Mouse (Mus musculus): ENCODE measurements at regions not wholly inside any gene's neighbourhood (a gene's known extent, or its start where the extent isn't known, plus 50 kb on each side); places are given as distances from the start of the nearest gene placed in this dataset.

DNA sequence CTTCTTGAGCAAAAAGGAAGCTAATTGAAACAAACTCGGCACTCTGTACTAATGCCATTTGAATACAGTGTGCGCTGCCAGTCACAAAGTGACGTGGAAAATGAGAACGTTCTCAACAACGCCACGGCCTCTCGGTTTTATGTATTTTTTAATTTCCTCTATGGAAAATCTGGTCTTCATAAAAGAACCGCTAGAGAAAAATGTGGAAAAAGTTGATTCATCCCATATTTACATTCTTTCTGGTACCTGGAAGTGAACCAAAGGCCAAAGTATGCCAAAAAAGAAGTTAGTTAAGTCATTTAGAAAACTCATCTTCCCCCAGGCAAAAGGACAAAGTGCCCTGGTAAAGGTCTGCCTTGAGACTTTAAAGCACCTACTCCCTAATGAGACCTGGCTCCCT, 277.7 kb upstream of the Veph1 start:
- no peak overlapping the region for H3K4me3 ChIP-seq (ENCODE audit: low read depth, low read length)
- H3K27me3 ChIP-seq (ENCODE audit: insufficient read depth, low read length) = no peaks in the 10 kb centered on the region
- ATAC-seq (ENCODE audit: low FRiP score) (no peak), DNase-seq (ENCODE audit: low spot score) (no peak)
- H3K4me2 ChIP-seq (ENCODE audit: low read depth, low read length, poor library complexity, severe bottlenecking) = no peak overlapping the region
- 72% methylated on average over 8 of the region's 8 CpGs for WGBS
- H3K27ac ChIP-seq (ENCODE audit: low read depth, low read length) = no peak overlapping the region
- H3K9ac ChIP-seq (replicated peaks; ENCODE audit: low read length, poor library complexity, severe bottlenecking) = no peak overlapping the region
- no peak for TF ChIP-seq CTCF (IDR thresholded peaks at IDR 0.05)
- no peaks in the 10 kb centered on the region for H3K9me3 ChIP-seq (ENCODE audit: low read length)
- no peaks in the 10 kb centered on the region for H3K36me3 ChIP-seq (ENCODE audit: insufficient read depth, low read length)
- no peaks in the 10 kb centered on the region for H3K4me1 ChIP-seq (ENCODE audit: insufficient read depth, low read length)

DNA sequence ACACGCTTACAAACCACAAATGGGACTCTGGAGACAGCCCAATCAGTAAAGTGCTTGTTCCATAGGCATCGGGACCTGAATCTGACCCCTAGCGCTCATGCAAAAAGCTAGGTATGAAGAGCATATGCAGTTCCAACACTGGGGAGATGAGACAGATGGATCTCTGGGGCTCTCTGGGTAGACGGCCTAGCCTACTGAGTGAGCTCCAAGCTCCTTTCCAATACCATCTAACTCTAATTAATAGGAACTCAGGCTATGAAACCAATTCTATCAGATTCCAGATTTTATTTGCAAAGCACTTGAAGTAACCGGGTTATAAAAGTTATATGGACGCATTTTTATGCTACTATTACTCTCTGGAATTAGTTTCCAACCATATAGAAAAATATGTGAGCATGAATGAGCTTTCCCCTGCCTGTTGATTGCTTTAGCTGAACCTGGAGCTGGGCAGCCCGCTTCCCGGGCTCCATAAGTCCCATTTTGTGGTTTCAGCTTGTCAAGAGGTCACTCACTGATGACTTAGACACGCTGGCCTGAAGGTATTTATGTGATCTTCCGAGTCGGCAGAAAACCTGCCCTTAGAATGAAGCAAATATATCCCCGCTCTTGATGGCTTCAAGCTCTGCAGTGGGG, 276.4 kb upstream of the Veph1 start:
- H3K9ac ChIP-seq (replicated peaks; ENCODE audit: low read length, poor library complexity, severe bottlenecking) = no peak overlapping the region
- no peaks in the 10 kb centered on the region for H3K36me3 ChIP-seq (ENCODE audit: insufficient read depth, low read length)
- H3K4me2 ChIP-seq (ENCODE audit: low read depth, low read length, poor library complexity, severe bottlenecking) = no peak overlapping the region
- ATAC-seq (ENCODE audit: low FRiP score) (no peak), DNase-seq (ENCODE audit: low spot score) (no peak)
- TF ChIP-seq CTCF (IDR thresholded peaks at IDR 0.05) = no peak
- no peaks in the 10 kb centered on the region for H3K4me1 ChIP-seq (ENCODE audit: insufficient read depth, low read length)
- 86% methylated on average over 12 of the region's 12 CpGs for WGBS
- H3K27ac ChIP-seq (ENCODE audit: low read depth, low read length) = no peak overlapping the region
- no peaks in the 10 kb centered on the region for H3K9me3 ChIP-seq (ENCODE audit: low read length)
- no peaks in the 10 kb centered on the region for H3K27me3 ChIP-seq (ENCODE audit: insufficient read depth, low read length)
- no peak overlapping the region for H3K4me3 ChIP-seq (ENCODE audit: low read depth, low read length)

GRCm38 (mm10) chr3:66570342-66570741, 273.7 kb upstream of the Veph1 start:
- no peak overlapping the region for H3K4me3 ChIP-seq (ENCODE audit: low read depth, low read length)
- WGBS = 72% methylated on average over 5 of the region's 5 CpGs
- H3K4me1 ChIP-seq (ENCODE audit: insufficient read depth, low read length) = no peaks in the 10 kb centered on the region
- H3K9me3 ChIP-seq (ENCODE audit: low read length) = no peaks in the 10 kb centered on the region
- peak; percentile 36 for TF ChIP-seq CTCF (IDR thresholded peaks at IDR 0.05)
- H3K9ac ChIP-seq (replicated peaks; ENCODE audit: low read length, poor library complexity, severe bottlenecking) = no peak overlapping the region
- DNase-seq (ENCODE audit: low spot score) (no peak), ATAC-seq (ENCODE audit: low FRiP score) (no peak)
- H3K36me3 ChIP-seq (ENCODE audit: insufficient read depth, low read length) = no peaks in the 10 kb centered on the region
- no peak overlapping the region for H3K27ac ChIP-seq (ENCODE audit: low read depth, low read length)
- H3K4me2 ChIP-seq (ENCODE audit: low read depth, low read length, poor library complexity, severe bottlenecking) = no peak overlapping the region
- no peaks in the 10 kb centered on the region for H3K27me3 ChIP-seq (ENCODE audit: insufficient read depth, low read length)

- H3K4me2 ChIP-seq (ENCODE audit: low read depth, low read length, poor library complexity, severe bottlenecking) = no peak overlapping the region
- no peaks in the 10 kb centered on the region for H3K9me3 ChIP-seq (ENCODE audit: low read length)
- DNase-seq (ENCODE audit: low spot score) (peak; percentile 1), ATAC-seq (ENCODE audit: low FRiP score) (no peak)
- 74% methylated on average over 7 of the region's 7 CpGs for WGBS
- H3K9ac ChIP-seq (replicated peaks; ENCODE audit: low read length, poor library complexity, severe bottlenecking) = no peak overlapping the region
- H3K4me3 ChIP-seq (ENCODE audit: low read depth, low read length) = no peak overlapping the region
- no peak overlapping the region for H3K27ac ChIP-seq (ENCODE audit: low read depth, low read length)
- TF ChIP-seq CTCF (IDR thresholded peaks at IDR 0.05) = no peak
- no peaks in the 10 kb centered on the region for H3K36me3 ChIP-seq (ENCODE audit: insufficient read depth, low read length)
- no peaks in the 10 kb centered on the region for H3K27me3 ChIP-seq (ENCODE audit: insufficient read depth, low read length)
- no peaks in the 10 kb centered on the region for H3K4me1 ChIP-seq (ENCODE audit: insufficient read depth, low read length)
These were observed 267.9 kb upstream of the Veph1 start for GRCm38 (mm10) chr3:66564268-66565245.

GRCm38 (mm10) chr3:66563329-66563728, 266.7 kb upstream of the Veph1 start:
- ATAC-seq (ENCODE audit: low FRiP score) (no peak), DNase-seq (ENCODE audit: low spot score) (no peak)
- no peak overlapping the region for H3K9ac ChIP-seq (replicated peaks; ENCODE audit: low read length, poor library complexity, severe bottlenecking)
- H3K27ac ChIP-seq (ENCODE audit: low read depth, low read length) = no peak overlapping the region
- 87% methylated on average over 2 of the region's 2 CpGs for WGBS
- no peak overlapping the region for H3K4me2 ChIP-seq (ENCODE audit: low read depth, low read length, poor library complexity, severe bottlenecking)
- H3K9me3 ChIP-seq (ENCODE audit: low read length) = no peaks in the 10 kb centered on the region
- H3K4me3 ChIP-seq (ENCODE audit: low read depth, low read length) = no peak overlapping the region
- no peaks in the 10 kb centered on the region for H3K4me1 ChIP-seq (ENCODE audit: insufficient read depth, low read length)
- TF ChIP-seq CTCF (IDR thresholded peaks at IDR 0.05) = no peak
- no peaks in the 10 kb centered on the region for H3K36me3 ChIP-seq (ENCODE audit: insufficient read depth, low read length)
- no peaks in the 10 kb centered on the region for H3K27me3 ChIP-seq (ENCODE audit: insufficient read depth, low read length)

GRCm38 (mm10) chr3:66555538-66555937, 258.9 kb upstream of the Veph1 start:
- ATAC-seq (ENCODE audit: low FRiP score) (no peak), DNase-seq (ENCODE audit: low spot score) (no peak)
- Histone ChIP-seq H3K36me3 (ENCODE audit: insufficient read depth, low read length) (no peaks in the 10 kb centered on the region), H3K9me3 (ENCODE audit: low read length) (no peaks in the 10 kb centered on the region), H3K4me3 (ENCODE audit: low read depth, low read length) (no peak overlapping the region), H3K27ac (ENCODE audit: low read depth, low read length) (no peak overlapping the region), H3K9ac (replicated peaks; ENCODE audit: low read length, poor library complexity, severe bottlenecking) (no peak overlapping the region), H3K4me1 (ENCODE audit: insufficient read depth, low read length) (no peaks in the 10 kb centered on the region), H3K4me2 (ENCODE audit: low read depth, low read length, poor library complexity, severe bottlenecking) (no peak overlapping the region), H3K27me3 (ENCODE audit: insufficient read depth, low read length) (no peaks in the 10 kb centered on the region)
- 94% methylated on average over 1 of the region's 1 CpGs for WGBS
- no peak for TF ChIP-seq CTCF (IDR thresholded peaks at IDR 0.05)

All from midbrain, postnatal 0 days (tissue).